Mouse (Mus musculus): ENCODE results near the gene Tmem267. TPM values are rescaled to one million over a fixed set of nuclear protein-coding genes. Genes with fewer than 3 reads are reported as not detected.

The Tmem267 gene
- polyA plus RNA-seq, 1 experiment: 7.5 TPM

DNA sequence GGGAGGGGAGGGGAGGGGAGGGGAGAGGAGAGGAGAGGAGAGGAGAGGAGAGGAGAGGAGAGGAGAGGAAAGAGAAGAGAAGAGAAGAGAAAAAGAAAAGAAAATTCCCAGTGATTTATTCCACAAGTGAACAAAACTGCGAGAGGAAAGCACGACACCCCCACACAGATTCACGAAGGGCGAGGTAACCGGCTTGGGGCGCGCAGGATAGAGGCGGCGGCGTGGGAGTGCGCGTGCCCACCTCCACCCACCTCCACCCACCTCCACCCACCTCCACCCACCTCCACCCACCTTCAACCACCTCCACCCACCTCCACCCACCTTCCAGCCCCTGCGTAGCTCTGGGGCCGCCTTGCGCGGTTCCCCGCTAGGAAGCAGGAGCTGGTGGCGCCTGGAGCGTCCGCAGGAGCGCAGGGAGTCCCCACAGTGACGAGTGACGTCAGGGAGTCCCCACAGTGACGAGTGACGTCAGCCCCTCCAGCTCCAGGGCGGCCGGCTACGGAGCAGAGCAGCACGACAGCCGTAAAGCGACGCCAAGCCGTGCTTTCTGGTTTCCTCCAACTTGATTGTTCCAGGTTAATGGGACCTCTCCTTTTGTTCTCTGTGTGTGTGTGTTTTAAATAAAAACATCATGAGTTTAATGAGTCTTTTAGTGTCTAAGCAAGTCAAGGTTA is 143.8 kb downstream of the Tmem267 start:
- no peak for TF ChIP-seq POLR2A (IDR thresholded peaks at IDR 0.05; ENCODE audit: low read depth, low read length)
- TF ChIP-seq CTCF (conservative IDR thresholded peaks at IDR 0.05; ENCODE audit: insufficient read depth, insufficient read length, low read depth, low read length): no peak
- WGBS: 7% methylated on average over 33 of the region's 33 CpGs
- Histone ChIP-seq H3K4me1 (ENCODE audit: control insufficient read depth, insufficient read depth, low read length) (peaks cover 2% of the 10 kb centered on the region; the same call in 1 of the 2 replicates), H3K36me3 (ENCODE audit: control insufficient read depth, insufficient read depth, low read length) (no peaks in the 10 kb centered on the region), H3K4me3 (ENCODE audit: insufficient read depth, low read depth, low read length) (peak overlapping the region; percentile 65), H3K27me3 (replicated peaks; ENCODE audit: control insufficient read depth, insufficient read depth, low read length) (no peaks in the 10 kb centered on the region), H3K27ac (ENCODE audit: insufficient read depth, low read depth, low read length) (no peak overlapping the region)
- DNase-seq: peak; percentile 89

DNA sequence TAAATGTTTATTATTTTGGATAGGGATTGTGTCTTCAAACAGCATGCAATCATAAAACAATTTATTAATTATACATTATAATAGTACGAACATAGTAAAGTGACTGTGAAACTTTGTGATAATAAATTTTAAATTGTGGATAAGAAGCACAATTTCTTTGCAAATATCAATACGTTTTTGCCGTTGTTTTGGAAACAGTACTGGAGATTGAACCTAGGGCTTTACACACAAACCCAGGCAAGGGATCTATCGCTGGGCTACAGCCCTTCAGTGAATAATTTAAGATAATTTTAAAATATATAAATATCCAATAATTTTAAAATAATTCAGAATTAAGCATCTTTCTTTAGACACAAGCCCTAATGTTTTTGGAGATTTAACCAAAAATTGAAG is 144.3 kb downstream of the Tmem267 start:
- H3K4me1 ChIP-seq (ENCODE audit: control insufficient read depth, insufficient read depth, low read length): no peaks in the 10 kb centered on the region; the same call in 1 of the 2 replicates
- no peak overlapping the region for H3K4me3 ChIP-seq (ENCODE audit: insufficient read depth, low read depth, low read length)
- TF ChIP-seq CTCF (conservative IDR thresholded peaks at IDR 0.05; ENCODE audit: insufficient read depth, insufficient read length, low read depth, low read length): no peak
- no peak for TF ChIP-seq POLR2A (IDR thresholded peaks at IDR 0.05; ENCODE audit: low read depth, low read length)
- H3K27me3 ChIP-seq (replicated peaks; ENCODE audit: control insufficient read depth, insufficient read depth, low read length): no peaks in the 10 kb centered on the region
- no peak for DNase-seq
- no peak overlapping the region for H3K27ac ChIP-seq (ENCODE audit: insufficient read depth, low read depth, low read length)
- no peaks in the 10 kb centered on the region for H3K36me3 ChIP-seq (ENCODE audit: control insufficient read depth, insufficient read depth, low read length)
- 79% methylated on average over 4 of the region's 4 CpGs for WGBS

DNA sequence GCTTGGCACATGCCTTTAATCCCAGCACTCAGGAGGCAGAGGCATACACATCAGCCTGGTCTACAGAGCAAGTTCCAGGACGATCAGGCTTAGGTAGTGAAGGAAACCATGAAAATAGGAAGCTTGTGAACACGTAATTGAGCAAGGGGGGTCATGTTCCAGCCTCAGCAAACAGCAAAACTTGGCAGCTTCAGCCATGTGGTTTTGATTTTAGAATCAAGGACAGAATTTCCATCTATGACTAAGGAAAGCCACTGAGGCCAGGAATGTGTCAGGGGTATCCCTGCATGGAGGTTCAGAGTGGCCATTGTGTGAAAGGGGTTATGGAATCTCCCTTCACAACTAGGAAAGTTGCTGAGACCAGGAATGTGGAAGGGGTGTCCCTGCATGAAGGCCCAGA is 147.7 kb downstream of the Tmem267 start:
- H3K27me3 ChIP-seq (replicated peaks; ENCODE audit: control insufficient read depth, insufficient read depth, low read length): no peaks in the 10 kb centered on the region
- no peaks in the 10 kb centered on the region for H3K36me3 ChIP-seq (ENCODE audit: control insufficient read depth, insufficient read depth, low read length)
- 55% methylated on average over 2 of the region's 2 CpGs for WGBS
- H3K27ac ChIP-seq (ENCODE audit: insufficient read depth, low read depth, low read length): no peak overlapping the region
- TF ChIP-seq CTCF (conservative IDR thresholded peaks at IDR 0.05; ENCODE audit: insufficient read depth, insufficient read length, low read depth, low read length): no peak
- TF ChIP-seq POLR2A (IDR thresholded peaks at IDR 0.05; ENCODE audit: low read depth, low read length): no peak
- peaks cover 5% of the 10 kb centered on the region; the same call in 1 of the 2 replicates for H3K4me1 ChIP-seq (ENCODE audit: control insufficient read depth, insufficient read depth, low read length)
- no peak overlapping the region for H3K4me3 ChIP-seq (ENCODE audit: insufficient read depth, low read depth, low read length)
- no peak for DNase-seq

DNA sequence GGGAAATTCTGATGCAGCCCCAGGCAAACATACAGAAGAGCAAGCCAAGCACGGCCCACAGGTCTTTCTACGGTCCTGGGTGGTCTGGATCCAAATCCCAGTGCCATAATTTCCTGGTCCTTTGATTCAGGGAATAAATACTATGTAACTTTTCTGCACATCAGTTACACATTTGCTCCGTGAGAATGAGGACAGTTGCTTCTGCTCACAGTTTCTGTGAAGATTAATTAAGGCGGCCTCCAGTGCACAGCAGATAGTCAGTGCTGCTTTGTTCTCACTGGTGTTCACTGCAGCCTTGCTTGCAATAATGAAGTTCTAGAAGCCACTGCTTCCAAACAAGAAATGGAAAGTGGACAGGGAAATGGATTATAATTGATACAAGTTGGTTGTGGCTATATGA is 150.0 kb downstream of the Tmem267 start:
- peaks cover 5% of the 10 kb centered on the region; the same call in 1 of the 2 replicates for H3K4me1 ChIP-seq (ENCODE audit: control insufficient read depth, insufficient read depth, low read length)
- 44% methylated on average over 4 of the region's 4 CpGs for WGBS
- TF ChIP-seq CTCF (conservative IDR thresholded peaks at IDR 0.05; ENCODE audit: insufficient read depth, insufficient read length, low read depth, low read length): no peak
- no peak for TF ChIP-seq POLR2A (IDR thresholded peaks at IDR 0.05; ENCODE audit: low read depth, low read length)
- no peaks in the 10 kb centered on the region for H3K36me3 ChIP-seq (ENCODE audit: control insufficient read depth, insufficient read depth, low read length)
- DNase-seq: peak; percentile 74
- no peaks in the 10 kb centered on the region for H3K27me3 ChIP-seq (replicated peaks; ENCODE audit: control insufficient read depth, insufficient read depth, low read length)
- H3K27ac ChIP-seq (ENCODE audit: insufficient read depth, low read depth, low read length): peak overlapping the region; percentile 84
- H3K4me3 ChIP-seq (ENCODE audit: insufficient read depth, low read depth, low read length): no peak overlapping the region

DNA sequence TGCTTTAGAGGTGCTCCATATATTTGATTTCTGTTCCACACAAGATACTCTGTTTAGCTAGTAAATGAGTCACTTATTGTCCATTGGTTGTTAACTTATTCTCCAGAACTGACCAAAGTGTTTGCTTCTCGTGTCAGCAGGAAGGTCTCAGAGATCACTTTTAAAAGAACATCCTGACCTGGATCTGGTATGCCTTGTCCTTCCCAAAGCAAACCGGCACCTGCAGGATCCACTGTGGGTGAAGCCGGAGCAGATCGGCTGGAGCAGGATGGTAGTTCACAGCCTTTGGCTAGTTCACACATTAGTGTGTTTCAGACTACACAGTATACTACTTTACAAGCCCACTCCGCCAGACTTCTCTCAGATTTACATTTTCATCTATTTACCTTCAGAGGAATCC is 150.6 kb downstream of the Tmem267 start:
- TF ChIP-seq POLR2A (IDR thresholded peaks at IDR 0.05; ENCODE audit: low read depth, low read length) (no peak), CTCF (conservative IDR thresholded peaks at IDR 0.05; ENCODE audit: insufficient read depth, insufficient read length, low read depth, low read length) (no peak)
- Histone ChIP-seq H3K4me3 (ENCODE audit: insufficient read depth, low read depth, low read length) (no peak overlapping the region), H3K27ac (ENCODE audit: insufficient read depth, low read depth, low read length) (peak overlapping the region; percentile 84), H3K27me3 (replicated peaks; ENCODE audit: control insufficient read depth, insufficient read depth, low read length) (no peaks in the 10 kb centered on the region), H3K4me1 (ENCODE audit: control insufficient read depth, insufficient read depth, low read length) (peaks cover 5% of the 10 kb centered on the region; the same call in 1 of the 2 replicates), H3K36me3 (ENCODE audit: control insufficient read depth, insufficient read depth, low read length) (no peaks in the 10 kb centered on the region)
- WGBS: 49% methylated on average over 5 of the region's 5 CpGs
- DNase-seq: peak; percentile 89

DNA sequence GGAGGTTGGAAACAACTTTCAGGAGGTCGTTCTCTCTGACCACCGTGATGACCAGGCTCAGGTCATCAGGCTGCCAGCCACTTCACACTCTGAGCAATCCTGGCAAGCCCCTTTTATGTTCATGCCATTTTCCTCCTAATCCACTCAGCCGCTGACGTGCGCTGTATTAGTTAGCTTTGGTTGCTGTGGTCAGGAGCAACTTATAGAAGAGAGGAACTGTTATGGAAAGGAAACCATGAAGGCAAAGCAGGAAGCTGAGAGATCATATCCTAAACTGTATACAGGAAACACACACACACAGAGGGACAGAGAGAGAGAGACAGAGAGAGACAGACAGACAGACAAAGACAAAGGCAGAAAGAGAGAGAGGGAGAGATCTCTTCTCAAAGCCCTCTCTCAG is 151.5 kb downstream of the Tmem267 start:
- no peak overlapping the region for H3K4me3 ChIP-seq (ENCODE audit: insufficient read depth, low read depth, low read length)
- DNase-seq: no peak
- no peaks in the 10 kb centered on the region for H3K36me3 ChIP-seq (ENCODE audit: control insufficient read depth, insufficient read depth, low read length)
- WGBS: 63% methylated on average over 5 of the region's 5 CpGs
- peak overlapping the region; percentile 83 for H3K27ac ChIP-seq (ENCODE audit: insufficient read depth, low read depth, low read length)
- TF ChIP-seq CTCF (conservative IDR thresholded peaks at IDR 0.05; ENCODE audit: insufficient read depth, insufficient read length, low read depth, low read length) (no peak), POLR2A (IDR thresholded peaks at IDR 0.05; ENCODE audit: low read depth, low read length) (no peak)
- H3K27me3 ChIP-seq (replicated peaks; ENCODE audit: control insufficient read depth, insufficient read depth, low read length): no peaks in the 10 kb centered on the region
- peaks cover 5% of the 10 kb centered on the region; the same call in 1 of the 2 replicates for H3K4me1 ChIP-seq (ENCODE audit: control insufficient read depth, insufficient read depth, low read length)

DNA sequence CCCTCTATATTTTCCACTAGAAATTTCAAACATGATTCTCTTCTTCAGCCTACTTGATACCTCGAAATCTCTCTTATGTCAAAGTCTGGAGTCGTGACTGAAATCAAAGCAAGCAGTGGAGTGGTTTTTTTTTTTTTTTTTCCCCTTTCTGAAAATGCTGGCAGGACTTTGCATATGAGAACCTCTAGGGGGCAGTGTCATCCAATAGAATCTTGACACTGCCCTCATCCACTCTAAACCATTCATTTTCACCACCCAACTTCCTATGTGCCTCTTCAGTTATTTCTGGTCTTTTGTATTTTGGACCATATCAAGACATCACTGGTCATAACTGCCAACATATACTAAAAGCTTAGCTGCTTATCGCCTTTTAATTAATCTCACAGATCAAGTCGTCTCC is 152.7 kb downstream of the Tmem267 start:
- H3K27ac ChIP-seq (ENCODE audit: insufficient read depth, low read depth, low read length): no peak overlapping the region

More for the DNA sequence above, 152.7 kb downstream of the Tmem267 start:
- H3K36me3 ChIP-seq (ENCODE audit: control insufficient read depth, insufficient read depth, low read length): no peaks in the 10 kb centered on the region
- no peaks in the 10 kb centered on the region for H3K27me3 ChIP-seq (replicated peaks; ENCODE audit: control insufficient read depth, insufficient read depth, low read length)
- WGBS: 33% methylated on average over 4 of the region's 4 CpGs
- DNase-seq: peak; percentile 52
- TF ChIP-seq CTCF (conservative IDR thresholded peaks at IDR 0.05; ENCODE audit: insufficient read depth, insufficient read length, low read depth, low read length) (0 out of 2 replicates have a peak, but pooled peaks have one; percentile 16), POLR2A (IDR thresholded peaks at IDR 0.05; ENCODE audit: low read depth, low read length) (no peak)
- no peak overlapping the region for H3K4me3 ChIP-seq (ENCODE audit: insufficient read depth, low read depth, low read length)
- peaks cover 5% of the 10 kb centered on the region; the same call in 1 of the 2 replicates for H3K4me1 ChIP-seq (ENCODE audit: control insufficient read depth, insufficient read depth, low read length)
